Mouse (Mus musculus): ENCODE data around the gene Tnxb. TPM values are rescaled to one million over a fixed set of nuclear protein-coding genes. Genes with fewer than 3 reads are reported as not detected.
"Not testable (repeated sequence)": the region's sequence is repeated elsewhere in the genome, so short reads cannot be mapped to it uniquely, and the experiment has no call there.

Gene Tnxb
- polyA plus RNA-seq, 1 experiment: 39.6 TPM

- WGBS: 93% methylated on average over 7 of the region's 7 CpGs
Observed at GRCm38 (mm10) chr17:34688889-34689288, 18.6 kb downstream of the Tnxb start.

GRCm38 (mm10) chr17:34690458-34690857 is 20.1 kb downstream of the Tnxb start:
- H3K4me1 ChIP-seq (ENCODE audit: control insufficient read depth, insufficient read depth, low read length): peaks cover 11% of the 10 kb centered on the region
- H3K4me3 ChIP-seq (replicated peaks; ENCODE audit: extremely low read depth, low read depth, low read length): no peak overlapping the region
- TF ChIP-seq CTCF (IDR thresholded peaks at IDR 0.05; ENCODE audit: insufficient read depth, low read length) (no peak), POLR2A (IDR thresholded peaks at IDR 0.05; ENCODE audit: borderline replicate concordance, extremely low read depth, low read depth, low read length) (no peak)
- WGBS: 18% methylated on average over 4 of the region's 4 CpGs
- peak; percentile 32 for DNase-seq

More at GRCm38 (mm10) chr17:34688889-34689288, 18.6 kb downstream of the Tnxb start:
- TF ChIP-seq CTCF (IDR thresholded peaks at IDR 0.05; ENCODE audit: insufficient read depth, low read length) (no peak), POLR2A (IDR thresholded peaks at IDR 0.05; ENCODE audit: borderline replicate concordance, extremely low read depth, low read depth, low read length) (no peak)
- DNase-seq: no peak
- Histone ChIP-seq H3K4me3 (replicated peaks; ENCODE audit: extremely low read depth, low read depth, low read length) (no peak overlapping the region), H3K4me1 (ENCODE audit: control insufficient read depth, insufficient read depth, low read length) (peaks cover 15% of the 10 kb centered on the region)

- Histone ChIP-seq H3K4me1 (ENCODE audit: control insufficient read depth, insufficient read depth, low read length) (peaks cover 11% of the 10 kb centered on the region), H3K4me3 (replicated peaks; ENCODE audit: extremely low read depth, low read depth, low read length) (no peak overlapping the region)
Observed at GRCm38 (mm10) chr17:34692906-34693305, 22.6 kb downstream of the Tnxb start.

GRCm38 (mm10) chr17:34699575-34700408 is 29.5 kb downstream of the Tnxb start:
- Histone ChIP-seq H3K4me1 (ENCODE audit: control insufficient read depth, insufficient read depth, low read length) (peaks cover 4% of the 10 kb centered on the region), H3K4me3 (replicated peaks; ENCODE audit: extremely low read depth, low read depth, low read length) (no peak overlapping the region)
- TF ChIP-seq CTCF (IDR thresholded peaks at IDR 0.05; ENCODE audit: insufficient read depth, low read length) (no peak), POLR2A (IDR thresholded peaks at IDR 0.05; ENCODE audit: borderline replicate concordance, extremely low read depth, low read depth, low read length) (no peak)
- WGBS: 48% methylated on average over 14 of the region's 14 CpGs
- DNase-seq: no peak

More at GRCm38 (mm10) chr17:34692906-34693305, 22.6 kb downstream of the Tnxb start:
- TF ChIP-seq POLR2A (IDR thresholded peaks at IDR 0.05; ENCODE audit: borderline replicate concordance, extremely low read depth, low read depth, low read length) (no peak), CTCF (IDR thresholded peaks at IDR 0.05; ENCODE audit: insufficient read depth, low read length) (no peak)
- 55% methylated on average over 7 of the region's 7 CpGs for WGBS
- peak; percentile 50 for DNase-seq

- no peak for DNase-seq
- H3K4me3 ChIP-seq (replicated peaks; ENCODE audit: extremely low read depth, low read depth, low read length): no peak overlapping the region
- TF ChIP-seq CTCF (IDR thresholded peaks at IDR 0.05; ENCODE audit: insufficient read depth, low read length) (no peak), POLR2A (IDR thresholded peaks at IDR 0.05; ENCODE audit: borderline replicate concordance, extremely low read depth, low read depth, low read length) (no peak)
- H3K4me1 ChIP-seq (ENCODE audit: control insufficient read depth, insufficient read depth, low read length): peaks cover 4% of the 10 kb centered on the region
- WGBS: 39% methylated on average over 2 of the region's 2 CpGs
Observed at GRCm38 (mm10) chr17:34700671-34701071, 30.3 kb downstream of the Tnxb start.

GRCm38 (mm10) chr17:34706476-34706875 is 36.1 kb downstream of the Tnxb start:
- not testable (repeated sequence) for H3K4me1 ChIP-seq (ENCODE audit: control insufficient read depth, insufficient read depth, low read length); H3K4me3 ChIP-seq (replicated peaks; ENCODE audit: extremely low read depth, low read depth, low read length); DNase-seq
- WGBS: 84% methylated on average over 2 of the region's 2 CpGs

GRCm38 (mm10) chr17:34712951-34713350 is 42.6 kb downstream of the Tnxb start:
- TF ChIP-seq CTCF (IDR thresholded peaks at IDR 0.05; ENCODE audit: insufficient read depth, low read length): peak; percentile 58
- TF ChIP-seq POLR2A (IDR thresholded peaks at IDR 0.05; ENCODE audit: borderline replicate concordance, extremely low read depth, low read depth, low read length): no peak

GRCm38 (mm10) chr17:34714181-34714907 is 44.0 kb downstream of the Tnxb start:
- DNase-seq; H3K4me3 ChIP-seq (replicated peaks; ENCODE audit: extremely low read depth, low read depth, low read length); H3K4me1 ChIP-seq (ENCODE audit: control insufficient read depth, insufficient read depth, low read length): not testable (repeated sequence)
- 66% methylated on average over 9 of the region's 9 CpGs for WGBS

More at GRCm38 (mm10) chr17:34712951-34713350, 42.6 kb downstream of the Tnxb start:
- 0 out of 2 replicates have a peak, but pooled peaks cover 2% of the 10 kb centered on the region for H3K4me1 ChIP-seq (ENCODE audit: control insufficient read depth, insufficient read depth, low read length)
- H3K4me3 ChIP-seq (replicated peaks; ENCODE audit: extremely low read depth, low read depth, low read length): no peak overlapping the region
- DNase-seq: peak; percentile 76
- WGBS: 29% methylated on average over 6 of the region's 6 CpGs

GRCm38 (mm10) chr17:34714908-34715445 is 44.6 kb downstream of the Tnxb start:
- not testable (repeated sequence) for H3K4me3 ChIP-seq (replicated peaks; ENCODE audit: extremely low read depth, low read depth, low read length); H3K4me1 ChIP-seq (ENCODE audit: control insufficient read depth, insufficient read depth, low read length); DNase-seq
- 76% methylated on average over 5 of the region's 5 CpGs for WGBS

- H3K4me1 ChIP-seq (ENCODE audit: control insufficient read depth, insufficient read depth, low read length); DNase-seq; H3K4me3 ChIP-seq (replicated peaks; ENCODE audit: extremely low read depth, low read depth, low read length): not testable (repeated sequence)
- 82% methylated on average over 7 of the region's 7 CpGs for WGBS
Observed at GRCm38 (mm10) chr17:34715451-34715850, 45.1 kb downstream of the Tnxb start.

All from lung, adult 2 months (tissue).